Mouse (Mus musculus): Measurements from ENCODE around the gene Epyc.

DNA sequence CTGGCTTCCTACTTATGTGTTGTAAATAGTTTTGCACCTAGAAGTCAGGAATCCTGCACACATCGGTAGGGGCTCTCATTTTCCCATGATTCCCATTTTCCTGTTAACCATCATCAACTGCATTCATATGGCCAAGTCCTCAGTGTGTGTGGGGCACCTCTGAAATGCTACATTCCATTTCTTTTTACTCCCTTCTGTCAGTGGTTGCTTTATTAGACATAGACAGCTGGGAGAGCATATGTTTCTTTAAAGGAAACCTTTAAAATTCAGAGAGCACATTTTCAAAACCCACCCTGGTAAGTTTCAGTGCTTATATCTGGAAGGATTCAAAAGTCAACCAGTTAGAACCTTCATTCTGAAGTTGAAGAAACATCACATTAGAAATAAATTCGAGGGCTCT lies 74.2 kb downstream of the Epyc start:
- no peak for TF ChIP-seq CTCF (IDR thresholded peaks at IDR 0.05; ENCODE audit: low read depth)
- no peak for TF ChIP-seq EP300 (IDR thresholded peaks at IDR 0.05; ENCODE audit: low read depth)

Data from heart, postnatal 0 days (tissue).